Mouse (Mus musculus): Measurements from ENCODE around the gene Tnk2.

- TF ChIP-seq E2F4 (IDR thresholded peaks at IDR 0.05; ENCODE audit: insufficient read depth) (no peak), TCF12 (IDR thresholded peaks at IDR 0.05; ENCODE audit: insufficient read depth, poor library complexity, severe bottlenecking) (no peak), USF1 (IDR thresholded peaks at IDR 0.05; ENCODE audit: low read depth) (no peak)
Observed at GRCm38 (mm10) chr16:32641440-32642219, 2.0 kb upstream of the Tnk2 start.

Data from myocyte (in vitro differentiated cells).